Mouse (Mus musculus) mesoderm, embryonic 11.5 days (tissue): ENCODE measurements around the gene Egfem1.

Experiments used
- DNase-seq: peaks from one replicate; pipeline ENCODE4 v3.0.0-alpha.2; 2012; ENCODE audit warnings: low read depth, low spot score

Gene Egfem1

DNA sequence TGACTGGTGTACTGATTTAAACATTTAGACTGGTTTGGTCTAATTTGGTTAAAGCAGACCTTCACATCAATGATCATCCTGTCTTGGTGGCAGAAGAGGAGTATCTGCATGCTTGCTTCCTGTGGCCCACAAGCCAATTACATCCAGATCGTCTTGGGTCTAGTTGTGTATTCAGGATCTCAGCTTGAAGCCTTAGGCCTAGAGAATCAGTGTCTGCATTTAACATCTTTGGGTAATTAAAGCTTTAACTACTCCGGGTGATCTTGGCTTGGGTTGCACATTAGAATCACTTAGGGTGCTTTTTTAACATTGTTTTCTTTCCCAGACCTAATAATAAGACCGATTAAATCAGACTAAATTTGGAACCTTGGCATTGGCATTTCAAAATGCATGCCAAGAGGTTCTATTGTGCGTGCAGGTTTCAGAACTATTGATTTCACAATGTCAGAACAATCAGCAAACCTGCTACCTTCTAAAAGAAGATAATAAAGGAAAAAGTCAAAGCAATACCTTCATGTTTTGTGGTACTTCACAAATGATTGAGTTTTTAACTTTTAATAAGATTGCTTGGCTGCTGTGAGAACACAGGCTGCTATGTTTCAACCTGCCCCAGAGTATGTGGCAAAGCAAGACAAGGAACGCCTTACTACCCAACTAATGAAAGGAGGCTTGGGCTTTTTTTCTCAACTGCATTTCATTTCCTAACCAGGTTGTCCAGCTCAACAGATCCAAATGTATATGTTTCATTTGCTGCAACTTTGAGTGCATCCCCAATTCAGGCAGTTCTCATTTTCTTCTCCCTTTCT, 496.4 kb downstream of the Egfem1 start:
- no peak for DNase-seq

- no peak for DNase-seq
Measured at GRCm38 (mm10) chr3:29582749-29583148, 500.9 kb downstream of the Egfem1 start.

DNA sequence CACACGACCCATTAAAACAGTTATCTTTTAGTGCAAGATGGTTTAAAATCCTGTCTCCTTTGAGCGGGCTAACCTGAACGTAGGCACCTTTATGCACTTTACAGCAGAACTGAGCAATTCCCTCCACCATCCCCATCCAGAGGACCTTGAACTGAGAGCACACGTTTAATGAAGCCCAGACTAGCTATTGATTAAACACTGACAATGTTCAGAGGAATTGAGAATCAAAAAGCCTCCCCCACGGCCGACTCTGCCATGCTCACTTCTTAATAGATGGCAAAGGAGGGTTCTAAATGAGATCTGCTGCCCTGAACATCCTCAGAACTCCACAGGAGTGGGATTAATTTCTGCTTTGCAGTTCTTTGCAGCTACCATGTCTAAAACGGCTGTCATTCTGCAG, 520.3 kb downstream of the Egfem1 start:
- no peak for DNase-seq

GRCm38 (mm10) chr3:29608713-29609112, 526.9 kb downstream of the Egfem1 start:
- DNase-seq: no peak

DNA sequence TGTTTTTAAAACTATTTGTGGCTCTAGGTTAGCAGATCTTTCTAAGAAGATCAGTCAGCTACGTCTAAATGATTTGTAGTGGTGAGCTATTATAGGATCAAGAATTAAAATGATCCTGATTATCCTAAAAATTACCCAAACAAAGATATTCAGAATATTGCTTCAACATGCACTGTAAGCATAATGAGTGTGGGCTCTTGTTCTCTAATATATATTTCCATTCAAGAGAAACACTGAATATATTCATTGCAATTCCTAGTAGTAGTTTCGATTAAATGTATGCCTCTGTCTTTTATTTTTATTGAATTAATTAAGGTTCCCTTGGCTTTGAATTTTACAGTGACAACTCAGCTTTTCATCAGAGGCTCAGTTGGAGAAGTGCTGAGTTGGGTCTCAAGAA, 527.4 kb downstream of the Egfem1 start:
- DNase-seq: no peak

- no peak for DNase-seq
Measured at GRCm38 (mm10) chr3:29619586-29619985, 537.8 kb downstream of the Egfem1 start.

GRCm38 (mm10) chr3:29639819-29640218, 558.0 kb downstream of the Egfem1 start:
- DNase-seq: no peak

- no peak for DNase-seq
Measured at GRCm38 (mm10) chr3:29666796-29667195, 585.0 kb downstream of the Egfem1 start.

GRCm38 (mm10) chr3:29689367-29690285, 607.8 kb downstream of the Egfem1 start:
- DNase-seq: peak; percentile 50

- peak; percentile 15 for DNase-seq
Measured at GRCm38 (mm10) chr3:29701126-29701525, 619.3 kb downstream of the Egfem1 start.

DNA sequence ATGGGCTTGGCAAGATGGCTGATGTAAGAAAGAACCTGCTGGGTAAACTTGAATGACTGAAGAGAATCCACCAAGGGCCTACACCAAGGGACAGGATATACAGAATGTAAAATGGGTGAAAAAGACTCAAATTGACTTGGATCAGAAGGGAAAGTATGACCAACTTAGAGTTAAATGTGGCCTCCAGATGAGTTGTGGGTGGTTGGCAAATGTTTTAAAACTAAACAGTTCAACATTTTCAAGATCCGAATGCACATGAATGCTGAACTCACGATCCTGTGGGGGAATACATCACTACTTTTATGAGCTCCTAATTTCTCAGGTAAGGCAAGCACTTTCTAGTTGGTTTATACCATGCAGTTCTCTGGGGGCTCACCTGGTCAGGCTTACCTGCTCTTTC, 625.0 kb downstream of the Egfem1 start:
- no peak for DNase-seq

GRCm38 (mm10) chr3:29707467-29707866, 625.6 kb downstream of the Egfem1 start:
- no peak for DNase-seq

GRCm38 (mm10) chr3:29726376-29726967, 644.6 kb downstream of the Egfem1 start:
- peak; percentile 39 for DNase-seq

DNA sequence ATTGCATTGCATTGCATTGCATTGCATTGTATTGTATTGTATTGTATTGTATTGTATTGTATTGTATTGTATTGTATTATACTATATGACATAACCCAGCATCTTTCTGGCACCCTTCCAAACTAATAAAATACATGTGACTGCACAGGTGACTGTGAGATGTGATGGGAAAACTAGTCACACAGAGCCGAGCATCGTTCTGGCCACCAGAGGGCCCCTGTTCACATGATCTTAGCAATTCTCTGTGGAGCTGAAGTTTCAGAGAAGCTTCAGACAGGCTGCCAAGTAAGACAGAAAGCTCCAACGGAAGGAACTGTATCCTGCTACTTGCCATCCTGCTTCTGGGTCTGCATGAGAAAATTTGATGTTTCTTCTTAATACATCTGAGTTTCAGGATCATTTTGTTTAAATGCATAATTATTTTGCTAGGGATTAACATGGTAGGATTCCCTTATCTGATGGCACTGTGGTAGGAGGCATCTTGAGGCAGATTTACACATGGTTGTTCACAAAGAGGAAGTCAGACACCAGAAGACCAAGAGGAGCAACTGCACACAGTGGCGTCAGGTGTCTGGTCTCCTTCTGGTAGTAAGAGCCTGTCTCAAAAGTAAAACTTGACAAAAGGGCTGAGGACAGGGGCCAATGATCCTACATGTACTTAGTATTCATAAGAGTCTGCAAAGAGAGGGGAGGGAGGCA, 648.4 kb downstream of the Egfem1 start:
- peak; percentile 35 for DNase-seq

DNA sequence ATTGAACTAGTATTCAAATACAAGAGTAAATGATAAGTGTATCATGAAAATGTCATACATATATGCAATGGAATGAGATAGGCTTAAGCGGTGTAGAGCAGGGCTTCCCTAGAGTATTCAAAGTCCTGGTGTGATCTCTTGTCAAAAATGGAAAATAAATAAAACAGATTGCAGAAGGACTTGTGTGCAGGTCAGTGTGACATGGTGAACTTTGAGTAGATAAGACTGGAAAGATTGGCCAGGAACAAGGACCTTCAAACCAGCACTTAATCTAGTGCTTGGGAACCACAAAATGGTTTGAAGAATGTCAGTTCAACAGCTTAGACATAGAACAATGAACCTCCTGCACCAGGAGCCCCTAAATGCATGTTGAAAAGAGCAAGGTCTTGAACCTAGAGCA, 649.7 kb downstream of the Egfem1 start:
- no peak for DNase-seq

- DNase-seq: no peak
Measured at GRCm38 (mm10) chr3:29732626-29733025, 650.8 kb downstream of the Egfem1 start.

DNA sequence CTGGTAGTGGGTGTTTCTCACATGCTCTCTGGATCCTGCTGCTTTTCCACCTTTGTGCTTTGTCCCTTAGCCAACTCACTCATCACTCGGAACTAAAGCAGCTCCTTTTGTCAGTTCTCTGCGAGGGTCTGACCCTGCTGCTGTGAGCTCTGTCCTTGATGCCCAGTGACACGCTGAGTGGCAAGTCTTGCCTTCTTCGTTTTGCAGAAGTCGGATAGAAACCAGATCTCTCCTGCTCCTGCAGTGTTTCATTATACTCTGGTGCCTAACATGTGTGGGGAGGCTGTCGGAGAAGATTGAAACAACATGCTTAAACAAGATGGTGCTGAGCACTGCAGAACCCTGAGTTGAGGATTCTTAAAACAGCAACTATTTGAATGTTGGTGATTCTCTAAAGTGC, 652.4 kb downstream of the Egfem1 start:
- DNase-seq: no peak

DNA sequence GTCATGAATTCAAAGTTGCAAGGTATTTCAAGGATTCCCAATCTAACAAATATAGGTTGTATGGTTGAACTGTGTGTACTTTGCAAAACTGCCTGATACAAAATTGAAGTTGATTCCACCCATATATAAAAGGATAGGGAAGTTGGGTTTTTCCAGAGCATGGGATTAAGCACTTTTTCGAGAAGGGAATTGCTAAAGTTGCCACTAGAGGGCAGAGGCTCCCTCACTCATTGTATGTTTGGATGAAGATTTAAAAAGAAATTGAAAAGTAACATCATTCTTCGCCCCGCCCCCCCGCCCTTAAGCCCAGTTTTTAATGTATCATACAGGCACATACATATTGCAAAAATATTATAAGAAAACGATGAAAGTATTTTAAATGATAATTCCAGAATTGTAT, 657.5 kb downstream of the Egfem1 start:
- DNase-seq: peak; percentile 38
